Mouse (Mus musculus): ENCODE data around the gene Gm10553.
"Not testable (repeated sequence)": the region's sequence is repeated elsewhere in the genome, so short reads cannot be mapped to it uniquely, and the experiment has no call there.

Gene Gm10553

DNA sequence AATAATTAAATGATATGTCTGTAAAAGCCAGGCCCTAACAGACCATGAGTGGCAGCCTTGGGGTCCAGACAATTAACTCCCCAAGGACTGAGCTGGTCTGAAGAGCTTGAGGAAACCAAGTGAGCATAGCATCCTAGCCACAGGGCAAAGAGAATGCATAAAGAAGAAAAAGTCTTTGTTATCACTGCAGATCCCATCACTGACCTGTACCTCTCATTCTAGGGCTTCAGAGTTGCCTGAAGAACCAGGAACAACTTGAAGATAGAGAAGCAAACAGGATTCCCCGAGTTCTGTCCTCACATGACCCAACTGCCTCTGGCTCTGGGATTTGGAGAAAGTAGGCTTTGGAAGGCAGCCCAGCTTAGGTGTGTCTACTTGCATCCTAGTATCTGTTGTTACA, at the start of gene Gm10553:
Gene Gm10553, plus strand, starts transcription at position 301 of the 400 bp plus-strand sequence.
- DNase-seq: not testable (repeated sequence)

- DNase-seq: not testable (repeated sequence)
Measured at GRCm38 (mm10) chr1:85071690-85072089, 28.3 kb upstream of the Gm10553 start.

DNA sequence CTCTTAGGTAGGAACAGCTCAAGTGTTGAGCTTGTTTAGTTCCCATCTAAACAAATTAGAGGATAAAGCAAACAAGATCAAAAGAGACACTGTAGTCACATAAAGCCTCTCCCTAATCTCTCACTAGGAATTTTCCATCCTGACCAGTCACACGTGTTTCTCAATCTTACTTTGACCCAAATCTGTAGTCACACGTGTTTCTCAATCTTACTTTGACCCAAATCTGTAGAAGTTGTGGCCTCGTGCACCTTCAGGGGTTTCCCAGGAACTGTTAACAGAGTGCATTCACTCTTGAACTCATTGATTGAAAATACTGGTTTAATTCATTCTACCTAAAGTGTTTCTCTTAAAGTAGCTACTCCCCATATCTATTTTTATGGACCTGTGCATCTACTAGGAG, 26.9 kb upstream of the Gm10553 start:
- not testable (repeated sequence) for DNase-seq

GRCm38 (mm10) chr1:85084803-85085202, 15.2 kb upstream of the Gm10553 start:
- DNase-seq: not testable (repeated sequence)

GRCm38 (mm10) chr1:85086211-85086610, 13.8 kb upstream of the Gm10553 start:
- DNase-seq: not testable (repeated sequence)

DNA sequence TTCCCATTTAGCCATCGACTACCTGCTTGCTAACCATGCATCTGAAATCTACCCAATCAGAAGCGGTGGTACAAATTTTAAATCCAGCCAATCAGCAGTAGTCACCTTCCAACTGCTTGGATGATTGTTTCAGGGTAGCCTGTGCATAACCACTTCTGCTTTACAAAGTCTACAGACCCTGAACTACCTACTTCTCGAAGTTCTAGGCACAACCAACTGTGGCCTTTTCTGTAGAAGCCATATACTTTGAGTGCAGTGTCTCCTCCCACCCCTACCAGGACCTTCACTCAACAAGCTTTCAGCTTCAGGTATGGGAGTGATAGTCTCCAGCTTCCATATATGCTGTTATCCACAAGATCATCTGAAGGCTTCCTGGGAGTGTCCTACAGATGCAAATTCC, 7.8 kb upstream of the Gm10553 start:
- not testable (repeated sequence) for DNase-seq

GRCm38 (mm10) chr1:85093011-85093572, 6.9 kb upstream of the Gm10553 start:
- not testable (repeated sequence) for DNase-seq

DNA sequence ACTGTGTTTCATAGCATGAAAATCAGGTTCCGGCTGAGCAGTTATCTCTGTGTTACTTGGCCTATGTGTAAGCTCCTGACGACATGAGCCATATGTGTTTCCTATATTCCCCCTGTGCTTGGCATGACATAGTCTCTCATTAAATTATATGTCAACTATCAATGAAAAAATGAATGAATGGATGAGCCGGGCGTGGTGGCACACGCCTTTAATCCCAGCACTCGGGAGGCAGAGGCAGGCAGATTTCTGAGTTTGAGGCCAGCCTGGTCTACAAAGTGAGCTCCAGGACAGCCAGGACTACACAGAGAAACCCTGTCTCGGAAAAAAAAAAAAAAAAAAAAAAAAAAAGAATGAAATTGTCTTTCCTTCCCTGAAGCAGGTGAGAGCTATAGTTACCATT, 883 bp upstream of the Gm10553 start:
- DNase-seq: not testable (repeated sequence)

DNA sequence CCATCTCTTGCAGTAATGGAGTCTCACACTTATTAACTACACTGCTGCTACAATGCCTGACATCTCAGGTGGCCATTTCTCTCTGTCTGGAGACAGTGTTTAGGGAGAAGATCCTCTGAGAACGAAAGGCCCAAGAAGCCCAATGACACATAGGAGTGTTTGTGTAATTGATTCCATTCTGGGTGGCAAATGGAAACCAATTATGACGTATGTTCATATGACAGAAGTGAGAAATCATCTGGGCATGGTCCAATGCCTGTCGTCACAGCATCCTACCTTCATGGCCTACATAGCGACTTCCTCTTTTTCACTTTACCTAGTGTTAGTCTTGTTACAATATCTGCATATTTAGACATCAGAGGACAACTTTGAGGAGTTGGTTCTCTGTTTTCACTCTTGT, 1.8 kb downstream of the Gm10553 start:
- DNase-seq: not testable (repeated sequence)

DNA sequence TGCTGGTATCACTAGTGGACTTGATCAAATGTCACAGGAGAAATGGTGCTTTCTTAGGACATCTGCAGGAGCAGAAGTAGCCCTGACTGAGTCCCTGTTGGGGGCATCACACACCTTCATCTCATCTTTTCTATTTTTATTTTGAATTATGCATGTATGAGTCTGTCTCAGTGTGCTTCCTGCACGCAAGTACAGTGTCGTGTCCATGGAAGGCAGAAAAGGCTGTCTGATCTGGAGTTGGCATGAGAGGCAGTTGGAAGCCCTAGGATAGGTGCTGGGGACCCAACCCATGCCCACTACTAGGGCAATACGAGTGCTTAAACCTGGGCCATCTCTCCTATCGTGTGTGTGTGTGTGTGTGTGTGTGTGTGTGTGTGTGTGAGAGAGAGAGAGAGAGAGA, 5.4 kb downstream of the Gm10553 start:
- not testable (repeated sequence) for DNase-seq

- not testable (repeated sequence) for DNase-seq
Measured at GRCm38 (mm10) chr1:85106013-85106412, 6.0 kb downstream of the Gm10553 start.

GRCm38 (mm10) chr1:85109753-85110152, 9.8 kb downstream of the Gm10553 start, which contains the start of gene A530032D15Rik:
Gene A530032D15Rik (minus strand): TSS chr1:85109853.
- DNase-seq: not testable (repeated sequence)

DNA sequence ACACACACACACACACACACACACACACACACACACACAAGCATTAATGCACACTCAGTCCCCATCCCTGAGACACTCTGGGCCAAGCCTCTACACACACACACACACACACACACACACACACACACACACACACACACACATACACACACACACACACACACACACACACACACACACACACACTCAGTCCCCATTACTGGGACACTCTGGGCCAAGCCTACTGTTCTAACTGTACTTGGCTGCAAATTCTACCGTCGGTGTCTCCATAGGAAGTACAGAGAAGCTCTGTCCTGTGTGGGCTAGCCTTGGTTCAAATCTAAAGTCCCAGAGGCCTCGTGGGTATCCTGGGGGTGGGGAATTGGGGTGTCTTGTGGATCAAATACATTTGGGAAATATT, 10.9 kb downstream of the Gm10553 start:
- not testable (repeated sequence) for DNase-seq

DNA sequence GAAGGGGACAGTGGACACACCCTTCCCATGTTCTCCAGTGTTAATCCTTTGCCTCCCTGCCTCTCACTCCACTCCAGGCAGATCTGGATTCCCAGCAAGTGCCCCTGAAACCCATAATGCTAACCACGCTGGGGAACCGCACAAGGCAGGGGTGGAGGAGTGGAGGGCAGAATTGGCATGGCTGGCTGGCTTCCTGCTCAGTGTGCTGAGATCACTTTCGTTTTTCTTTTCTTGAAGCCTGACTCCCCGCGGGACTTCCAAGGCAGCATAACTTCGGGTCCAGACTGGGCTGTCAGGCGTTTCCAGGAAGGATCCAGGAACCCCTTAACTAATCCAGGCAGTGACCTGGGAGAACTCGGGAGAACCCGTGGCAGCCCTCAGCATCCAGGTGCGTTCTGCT, 11.6 kb downstream of the Gm10553 start:
- not testable (repeated sequence) for DNase-seq

DNA sequence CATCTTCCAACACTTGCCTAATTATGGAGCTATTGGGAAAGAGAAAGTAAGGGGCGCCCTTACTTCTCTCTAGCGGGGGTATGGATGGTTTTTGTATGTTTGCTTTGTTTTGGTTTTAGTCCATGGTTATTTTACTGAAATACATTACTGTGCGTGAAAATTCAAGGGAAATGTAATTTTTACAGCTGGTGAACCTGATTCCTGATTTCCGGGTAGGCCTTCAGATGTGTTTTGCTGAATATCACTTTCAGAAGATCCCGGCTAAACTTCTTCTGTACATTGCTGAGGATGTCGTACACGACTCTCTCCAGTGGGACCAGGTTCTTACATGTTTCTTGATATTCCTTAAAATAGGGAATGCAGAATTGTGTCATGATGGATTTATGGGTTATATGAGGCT, 12.3 kb downstream of the Gm10553 start:
- DNase-seq: not testable (repeated sequence)

GRCm38 (mm10) chr1:85112889-85113288, 12.9 kb downstream of the Gm10553 start:
- not testable (repeated sequence) for DNase-seq

DNA sequence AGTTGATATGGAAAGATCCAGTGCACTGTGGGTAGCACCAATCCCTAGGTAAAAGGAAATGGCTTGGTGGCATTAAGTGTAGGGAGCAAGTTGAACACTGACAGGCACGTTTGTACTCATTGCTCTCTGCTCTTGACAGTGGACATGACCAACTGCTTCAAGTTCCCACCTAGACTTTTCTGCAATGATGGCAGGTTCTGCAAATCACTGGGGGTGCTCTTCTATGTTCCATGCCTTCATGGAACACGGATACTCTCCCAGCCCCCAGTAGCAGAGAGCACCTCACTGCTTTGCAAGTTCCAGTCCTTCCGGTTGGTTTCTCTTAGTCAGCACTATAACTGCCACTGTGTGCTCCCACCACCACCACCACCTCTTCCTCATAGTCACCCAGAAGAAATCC, 14.1 kb downstream of the Gm10553 start:
- not testable (repeated sequence) for DNase-seq

- DNase-seq: not testable (repeated sequence)
Measured at GRCm38 (mm10) chr1:85114666-85115402, 14.9 kb downstream of the Gm10553 start.

GRCm38 (mm10) chr1:85117537-85117936, 17.6 kb downstream of the Gm10553 start:
- not testable (repeated sequence) for DNase-seq

GRCm38 (mm10) chr1:85118341-85118740, 18.4 kb downstream of the Gm10553 start:
- not testable (repeated sequence) for DNase-seq

- DNase-seq: not testable (repeated sequence)
Measured at GRCm38 (mm10) chr1:85121841-85122240, 21.9 kb downstream of the Gm10553 start.

DNA sequence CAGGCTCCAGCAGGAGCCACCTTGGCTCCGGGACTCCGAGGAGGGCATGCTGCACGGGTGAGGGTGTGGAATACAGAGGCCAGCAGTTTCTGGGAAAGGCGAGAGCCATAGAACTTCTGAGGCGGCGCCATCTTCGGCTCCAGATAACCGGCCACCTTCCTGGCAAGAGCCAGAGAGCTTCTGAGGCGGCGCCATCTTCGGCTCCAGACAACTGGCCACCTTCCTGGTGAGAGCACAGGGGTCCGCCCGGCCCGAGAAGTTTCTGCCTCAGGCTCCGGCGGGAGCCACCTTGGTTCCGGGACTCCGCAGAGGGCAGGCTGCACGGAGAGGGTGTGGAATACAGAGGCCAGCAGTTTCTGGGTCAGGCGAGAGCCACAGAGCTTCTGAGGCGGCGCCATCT, 33.7 kb downstream of the Gm10553 start:
- DNase-seq: not testable (repeated sequence)

Measured in cerebellum, adult 11-12 months (tissue).